Comparison of ENCODE assay signal across 11 mouse cellular contexts in the genomic region with DNA sequence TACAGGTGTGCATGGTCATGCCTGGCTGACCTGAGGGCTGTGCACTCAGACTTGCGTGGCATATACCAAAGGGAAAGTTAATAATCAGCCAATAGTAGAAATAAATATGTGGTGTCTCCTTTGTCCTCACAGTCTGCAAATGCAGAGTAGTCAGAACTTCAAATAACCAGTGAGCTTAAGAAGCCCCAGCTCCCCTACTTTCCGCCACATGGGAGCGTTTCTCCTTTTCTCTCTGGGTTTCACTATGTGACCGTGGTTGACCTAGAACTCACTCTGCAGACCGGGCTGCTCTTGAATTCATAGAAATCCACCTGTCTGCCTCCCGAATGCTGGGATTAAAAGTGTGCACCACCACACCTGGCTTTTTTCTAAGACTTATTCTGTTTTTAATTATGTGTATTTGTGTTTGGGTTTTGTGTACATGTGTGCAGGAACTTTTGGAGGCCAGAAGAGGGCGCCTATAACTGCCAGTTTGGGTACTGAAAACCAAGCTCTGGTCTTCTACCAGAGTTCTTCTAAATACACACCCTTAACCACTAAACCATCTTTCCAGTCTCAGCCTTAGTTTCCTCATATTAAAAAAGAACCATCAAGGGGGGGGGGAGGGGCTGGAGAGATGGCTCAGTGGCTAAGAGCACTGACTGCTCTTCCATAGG. TPM values are rescaled to one million over a fixed set of nuclear protein-coding genes. Genes with fewer than 3 reads are reported as not detected.
DNase-seq lines count a peak whose midpoint lies in the region; ATAC-seq lines count a peak whose summit lies in the region.
"Had no signal": no experiment of that assay in that cellular context is flagged by ENCODE, and none has a peak within 500 bp of the region (broad histone marks: within the 10 kb centered on the region; RNA-seq: fewer than 3 reads in every experiment).

No protein-coding gene starts in this region.

- no peak for DNase-seq in kidney, adult 8-10 months
- peak; percentile 32 for DNase-seq in CD4-positive helper T cell, adult 2 months (ENCODE audit: low read depth, low spot score)
- DNase-seq in MEL-GATA-1-ER (ENCODE audit: extremely low read depth, low read depth): peak; percentile 57
- peak; percentile 43 for DNase-seq in naive thymus-derived CD4-positive, alpha-beta T cell, adult 2 months (ENCODE audit: low read depth)
- no peak for DNase-seq in frontal cortex, postnatal 36 days (ENCODE audit: low spot score in 2 of 2)
- no peak for DNase-seq in left cerebral cortex, adult 18-20 months (ENCODE audit: low spot score in 2 of 2)

- ATAC-seq in kidney, embryonic 15.5 days (replicated peaks; ENCODE audit: low FRiP score): no peak
- ATAC-seq: midbrain, embryonic 16.5 days had no signal

- H3K9ac ChIP-seq in kidney, embryonic 15.5 days: no peak overlapping the region

- H3K4me3 ChIP-seq in kidney, embryonic 15.5 days (replicated peaks): 0 out of 2 replicates have a peak overlapping the region, but pooled peaks have one; percentile 77

- peaks cover 9% of the 10 kb centered on the region; the same call in 1 of the 2 replicates for H3K36me3 ChIP-seq in kidney, embryonic 15.5 days

- H3K4me2 ChIP-seq in kidney, embryonic 15.5 days: no peak overlapping the region

- WGBS in kidney, embryonic 15.5 days: 77% methylated on average over 7 of the region's 7 CpGs

- no peaks in the 10 kb centered on the region for H3K9me3 ChIP-seq in kidney, embryonic 15.5 days (replicated peaks)
- H3K9me3 ChIP-seq: hindbrain, embryonic 13.5 days had no signal

- peaks cover 34% of the 10 kb centered on the region for H3K4me1 ChIP-seq in kidney, embryonic 15.5 days

- no peaks in the 10 kb centered on the region for H3K27me3 ChIP-seq in kidney, embryonic 15.5 days

- no peak overlapping the region for H3K27ac ChIP-seq in kidney, embryonic 15.5 days
- H3K27ac ChIP-seq: hindbrain, embryonic 13.5 days had no signal

RNA-seq across cellular contexts. Expression of gene Snx21, which starts 1.6 kb away (rescaled TPM):
- polyA plus RNA-seq in kidney, embryonic 15.5 days (2015; fragmentation: Nextera tagmentation; extraction: Ambion mirVana): 21.5 and 24.0 TPM in 2 replicates
- total RNA-seq in left cerebral cortex, adult 18-20 months (2021): 10 to 100 TPM; 52.9 to 57.0 TPM

RNA-seq across cellular contexts. Expression of gene Tnnc2, which starts 4.3 kb away (rescaled TPM):
- polyA plus RNA-seq in kidney, embryonic 15.5 days (2015; fragmentation: Nextera tagmentation; extraction: Ambion mirVana): 40.1 and 87.2 TPM in 2 replicates
- 1 to 10 TPM; 1.7 TPM for total RNA-seq in left cerebral cortex, adult 18-20 months (2021)
- total RNA-seq: layer of hippocampus, adult 18-20 months had no signal
- polyA plus RNA-seq: small intestine, adult 2 months had no signal

RNA-seq across cellular contexts. Expression of gene Ube2c, which starts 14.4 kb away (rescaled TPM):
- 517 and 530 TPM in 2 replicates for polyA plus RNA-seq in kidney, embryonic 15.5 days (2015; fragmentation: Nextera tagmentation; extraction: Ambion mirVana)
- not detected for total RNA-seq in left cerebral cortex, adult 18-20 months (2021)

RNA-seq across cellular contexts. Expression of gene Acot8, which starts 20.6 kb away (rescaled TPM):
- polyA plus RNA-seq in kidney, embryonic 15.5 days (2015; fragmentation: Nextera tagmentation; extraction: Ambion mirVana): 20.8 and 21.2 TPM in 2 replicates
- 10 to 100 TPM; 25.5 to 26.1 TPM for total RNA-seq in left cerebral cortex, adult 18-20 months (2021)

RNA-seq across cellular contexts. Expression of gene Zswim3, which starts 20.8 kb away (rescaled TPM):
- polyA plus RNA-seq in kidney, embryonic 15.5 days (2015; fragmentation: Nextera tagmentation; extraction: Ambion mirVana): 9.0 and 9.2 TPM in 2 replicates
- total RNA-seq in left cerebral cortex, adult 18-20 months (2021): 10 to 100 TPM; 10.1 to 10.2 TPM

Comparison
In these comparisons a context has a peak if more than half of its experiments do, and no peak if none do; other contexts are left out.
1. DNase-seq: peak in CD4-positive helper T cell, adult 2 months (single experiment), MEL-GATA-1-ER (single experiment) and naive thymus-derived CD4-positive, alpha-beta T cell, adult 2 months (single experiment); none in kidney, adult 8-10 months (0 of 2), frontal cortex, postnatal 36 days (0 of 2) and left cerebral cortex, adult 18-20 months (0 of 2).